Mouse (Mus musculus) large intestine, adult 2 months (tissue): ENCODE measurements around the gene Bmp2k. TPM values are rescaled to one million over a fixed set of nuclear protein-coding genes. Genes with fewer than 3 reads are reported as not detected.
A peak's percentile ranks its signal among the peaks of the same experiment; 100 is the strongest.
"Not testable (repeated sequence)": the region's sequence is repeated elsewhere in the genome, so short reads cannot be mapped to it uniquely, and the experiment has no call there.

Source experiments
- DNase-seq: peaks from one replicate; pipeline ENCODE4 v3.0.0-alpha.2; 2012; ENCODE audit warnings: low read depth, low spot score
- WGBS: fragments of 180-500 bp; shearing (Covaris S2); methylation state at CpG from one replicate; pipeline ENCODE4 v1.1.7; 2018; 5-methylcytosine and 5-hydroxymethylcytosine counted together
- polyA plus RNA-seq: library from polyadenylated mRNA; depleted of rRNA; stranded (reverse); fragments of >200 nt; gene quantifications from 2 replicates; pipeline ENCODE4 v1.2.3, GENCODE M21; 2012

Gene Bmp2k
- polyA plus RNA-seq, 1 experiment, result 6.1 TPM

- not testable (repeated sequence) for DNase-seq
- WGBS, result 81% methylated on average over 1 of the region's 1 CpGs
Observed at GRCm38 (mm10) chr5:97028840-97029239, 31.4 kb downstream of the Bmp2k start.

- 86% methylated on average over 6 of the region's 6 CpGs for WGBS
- no peak for DNase-seq
Observed at GRCm38 (mm10) chr5:97031771-97032170, 34.3 kb downstream of the Bmp2k start.

- whole genome bisulfite sequencing, result 37% methylated on average over 7 of the region's 7 CpGs
- no peak for DNase-seq
Observed at GRCm38 (mm10) chr5:97045260-97045659, 47.8 kb downstream of the Bmp2k start.

GRCm38 (mm10) chr5:97046680-97047079 is 49.2 kb downstream of the Bmp2k start:
- WGBS, result 85% methylated on average over 10 of the region's 10 CpGs
- DNase-seq, result no peak

GRCm38 (mm10) chr5:97048905-97049304 is 51.4 kb downstream of the Bmp2k start:
- no peak for DNase-seq
- 98% methylated on average over 5 of the region's 5 CpGs for WGBS

- DNase-seq, result no peak
- WGBS, result 79% methylated on average over 5 of the region's 5 CpGs
Observed at GRCm38 (mm10) chr5:97054166-97054565, 56.7 kb downstream of the Bmp2k start.

- no peak for DNase-seq
- WGBS, result 80% methylated on average over 10 of the region's 10 CpGs
Observed at GRCm38 (mm10) chr5:97054801-97055200, 57.3 kb downstream of the Bmp2k start.

- DNase-seq, result peak; percentile 47
- 4% methylated on average over 1 of the region's 1 CpGs for WGBS
Observed at GRCm38 (mm10) chr5:97055511-97056068, 58.1 kb downstream of the Bmp2k start.

GRCm38 (mm10) chr5:97056359-97056758 is 58.9 kb downstream of the Bmp2k start:
- no peak for DNase-seq
- WGBS, result 77% methylated on average over 3 of the region's 3 CpGs

GRCm38 (mm10) chr5:97056791-97057450 is 59.4 kb downstream of the Bmp2k start:
- peak; percentile 11 for DNase-seq
- 58% methylated on average over 12 of the region's 12 CpGs for WGBS

- 85% methylated on average over 3 of the region's 3 CpGs for WGBS
- DNase-seq, result no peak
Observed at GRCm38 (mm10) chr5:97060864-97061263, 63.4 kb downstream of the Bmp2k start.

- 50% methylated on average over 1 of the region's 1 CpGs for WGBS
- DNase-seq, result no peak
Observed at GRCm38 (mm10) chr5:97062041-97062440, 64.6 kb downstream of the Bmp2k start.

- WGBS, result 69% methylated on average over 4 of the region's 4 CpGs
- DNase-seq, result no peak
Observed at GRCm38 (mm10) chr5:97065746-97066145, 68.3 kb downstream of the Bmp2k start.

- no peak for DNase-seq
- WGBS, result 90% methylated on average over 11 of the region's 11 CpGs
Observed at GRCm38 (mm10) chr5:97075476-97076151, 78.1 kb downstream of the Bmp2k start.

- 92% methylated on average over 5 of the region's 5 CpGs for WGBS
- no peak for DNase-seq
Observed at GRCm38 (mm10) chr5:97076167-97076566, 78.7 kb downstream of the Bmp2k start.

- no peak for DNase-seq
- 76% methylated on average over 7 of the region's 7 CpGs for WGBS
Observed at GRCm38 (mm10) chr5:97077676-97078075, 80.2 kb downstream of the Bmp2k start.

GRCm38 (mm10) chr5:97078641-97079040 is 81.2 kb downstream of the Bmp2k start:
- DNase-seq, result no peak
- 62% methylated on average over 5 of the region's 5 CpGs for WGBS

- 83% methylated on average over 3 of the region's 3 CpGs for WGBS
- DNase-seq, result no peak
Observed at GRCm38 (mm10) chr5:97081481-97081880, 84.0 kb downstream of the Bmp2k start.

GRCm38 (mm10) chr5:97083701-97084100 is 86.2 kb downstream of the Bmp2k start:
- no peak for DNase-seq
- 81% methylated on average over 6 of the region's 6 CpGs for WGBS

- WGBS, result 91% methylated on average over 4 of the region's 4 CpGs
- DNase-seq, result no peak
Observed at GRCm38 (mm10) chr5:97084541-97084940, 87.1 kb downstream of the Bmp2k start.

GRCm38 (mm10) chr5:97085071-97085470 is 87.6 kb downstream of the Bmp2k start:
- no peak for DNase-seq
- WGBS, result 93% methylated on average over 6 of the region's 6 CpGs
